Mouse (Mus musculus): ENCODE data around the gene Clec4f.

DNA sequence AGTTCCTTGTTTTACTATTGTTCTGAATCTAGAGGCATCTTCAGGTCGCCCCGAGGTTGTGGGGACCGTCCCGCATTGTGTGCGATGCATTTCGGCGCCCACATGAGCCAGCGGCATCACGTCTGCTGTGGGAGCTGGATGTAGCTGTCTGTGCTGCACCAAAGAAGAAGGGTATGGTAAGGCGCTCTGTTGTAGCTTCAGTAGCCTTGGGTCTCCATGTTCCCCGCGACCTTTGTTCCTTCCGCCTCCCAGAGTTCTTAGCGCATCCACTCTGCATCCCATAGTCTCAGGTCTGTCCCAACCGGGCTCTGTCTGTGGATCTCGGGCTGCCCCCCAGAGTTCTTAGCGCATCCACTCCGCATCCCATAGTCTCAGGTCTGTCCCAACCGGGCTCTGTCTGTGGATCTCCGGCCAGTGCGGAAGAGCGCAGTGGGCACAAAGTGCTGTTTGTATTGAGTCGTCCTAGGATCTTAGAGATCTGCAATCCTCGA, 56.9 kb downstream of the Clec4f start:
- no peak for TF ChIP-seq CTCF (IDR thresholded peaks at IDR 0.05)
- TF ChIP-seq POLR2A (IDR thresholded peaks at IDR 0.05; ENCODE audit: insufficient read depth, low read depth, low read length): no peak
